Mouse (Mus musculus) liver, adult 2 months (tissue): Measurements from ENCODE around the gene Mucl3.

Experiments
- CTCF ChIP-seq: fragments of 200-500 bp; IDR thresholded peaks from 2 replicates; pipeline ENCODE4 v1.5.1; 2011; ENCODE audit warnings: low read depth, low read length, control low read depth
- POLR2A ChIP-seq: fragments of 200-500 bp; IDR thresholded peaks from 2 replicates; pipeline ENCODE4 v1.6.1; 2011; ENCODE audit warnings: low read length, control low read depth; ENCODE audit not compliant: insufficient read depth; ENCODE audit errors: extremely low read depth

DNA sequence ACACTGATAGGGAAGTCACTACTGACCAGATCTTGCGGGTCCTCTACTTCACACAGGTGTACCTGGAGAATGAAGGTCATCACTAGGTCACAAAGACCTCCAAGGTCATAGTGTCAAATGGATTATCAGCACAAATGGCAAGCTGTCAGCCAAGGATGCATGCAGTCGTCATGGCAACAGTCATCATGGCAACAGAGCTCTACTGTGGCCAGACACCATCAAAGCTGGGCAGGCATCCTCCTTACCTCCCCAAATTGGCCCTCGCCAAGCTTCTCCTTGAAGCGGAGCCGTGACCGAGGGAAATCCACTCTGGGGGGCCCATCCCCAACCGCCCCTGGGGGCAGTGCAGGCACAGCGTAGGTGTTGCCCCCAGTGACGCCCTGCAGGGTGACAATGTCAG, 41.6 kb upstream of the Mucl3 start:
- no peak for TF ChIP-seq POLR2A
- TF ChIP-seq CTCF, result no peak
